Mouse (Mus musculus): ENCODE measurements around the gene Gm21028.
"Not testable (repeated sequence)": the region's sequence is repeated elsewhere in the genome, so short reads cannot be mapped to it uniquely, and the experiment has no call there.

Gene Gm21028

DNA sequence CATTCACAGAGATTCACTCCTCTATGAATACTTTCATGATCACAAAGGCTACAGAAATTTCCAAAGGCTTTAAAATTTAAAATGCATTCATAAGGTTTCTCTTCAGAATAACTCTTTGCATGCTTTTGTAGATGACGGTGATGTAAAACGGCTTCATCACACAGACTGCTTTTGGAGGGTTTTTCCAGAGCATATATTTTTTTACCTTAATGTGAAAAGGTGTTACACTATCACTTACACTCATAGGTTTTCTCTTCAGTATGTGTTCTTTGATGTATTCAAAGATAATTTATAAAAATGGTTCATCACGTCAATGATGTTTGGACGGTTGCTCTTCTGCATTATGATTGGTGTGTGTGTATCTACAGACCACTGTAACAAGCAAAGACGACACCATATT is at the start of gene Gm21028:
Gm21028 (minus strand) TSS at position 101 of the 400 bp plus-strand sequence.
- no peak for DNase-seq (ENCODE audit: low read depth, low spot score)

GRCm38 (mm10) chr7:42595666-42596065 is 17.3 kb upstream of the Gm21028 start:
- DNase-seq (ENCODE audit: low read depth, low spot score): not testable (repeated sequence)

DNA sequence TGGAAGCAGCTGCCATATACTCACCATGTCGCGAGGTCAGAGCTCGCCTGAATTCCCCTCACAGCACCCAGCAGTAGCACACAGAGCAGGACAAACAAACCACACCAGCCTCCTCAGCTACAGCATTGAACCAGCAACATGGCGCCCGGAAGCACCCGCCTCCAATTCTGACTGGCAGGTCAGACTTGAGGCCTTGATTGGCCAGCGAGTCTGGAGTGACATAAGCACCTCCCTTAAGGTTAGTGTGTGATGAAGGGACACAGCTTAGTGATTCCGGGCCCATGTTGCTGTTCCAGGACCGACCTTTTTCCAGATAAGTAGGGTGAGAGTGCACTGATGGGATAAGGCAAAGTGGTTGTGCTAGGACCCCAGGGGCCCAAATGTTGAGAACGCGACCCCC is 14.0 kb upstream of the Gm21028 start, which contains the start of gene Zfp977:
Zfp977 (minus strand) TSS at position 135 of the 400 bp plus-strand sequence.
- DNase-seq (ENCODE audit: low read depth, low spot score): not testable (repeated sequence)

DNA sequence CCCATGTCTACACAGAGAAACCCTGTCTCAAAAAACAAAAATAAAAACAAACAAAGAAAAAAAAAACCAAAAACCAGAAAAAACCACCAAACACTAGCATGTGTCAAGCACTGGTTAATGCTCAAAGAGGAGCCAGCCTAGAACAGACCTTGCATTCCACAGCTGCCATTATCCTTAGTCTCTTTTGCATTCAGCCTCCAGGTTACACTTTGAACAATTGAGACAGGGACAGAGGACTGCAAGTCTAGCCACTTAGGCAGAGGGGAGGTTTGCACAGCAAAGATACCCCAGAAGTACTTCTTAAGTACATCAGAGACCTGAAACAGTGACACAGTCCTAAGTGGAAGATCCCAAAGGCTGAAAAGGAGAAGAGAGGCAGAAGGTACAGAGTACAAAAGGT is 12.9 kb upstream of the Gm21028 start:
- not testable (repeated sequence) for DNase-seq (ENCODE audit: low read depth, low spot score)

DNA sequence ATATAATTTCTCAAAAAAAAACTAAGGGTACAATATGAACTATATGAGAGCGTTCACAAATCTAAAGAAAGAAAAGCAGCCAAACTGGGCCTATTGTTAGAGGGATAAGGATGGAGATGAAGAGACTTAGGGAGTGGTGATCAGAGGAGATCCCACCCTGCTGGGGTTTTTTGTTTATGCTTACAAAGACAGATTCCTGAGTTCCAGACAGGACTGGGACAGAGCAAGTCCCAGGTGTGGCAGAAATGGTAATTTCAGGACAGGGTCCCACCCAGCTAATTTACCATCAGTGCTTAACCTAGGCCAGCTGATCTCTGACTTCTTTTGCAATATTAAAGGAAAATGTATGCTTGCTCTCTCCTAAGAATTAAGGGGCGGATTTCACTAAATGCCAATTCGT is 26.6 kb downstream of the Gm21028 start:
- no peak for DNase-seq (ENCODE audit: low read depth, low spot score)
